Mouse (Mus musculus) monocyte, adult 2 months (primary cell): ENCODE measurements around the gene Olfr1392.

Experiments
- DNase-seq, 2 experiments: peaks; one replicate each; pipeline ENCODE4 v3.0.0; 2022; ENCODE audit warnings: low spot score in 2 of 2, low read depth in 1 of 2

The Olfr1392 gene

GRCm38 (mm10) chr11:49251380-49251761, 33.7 kb upstream of the Olfr1392 start:
- no peak for DNase-seq

DNA sequence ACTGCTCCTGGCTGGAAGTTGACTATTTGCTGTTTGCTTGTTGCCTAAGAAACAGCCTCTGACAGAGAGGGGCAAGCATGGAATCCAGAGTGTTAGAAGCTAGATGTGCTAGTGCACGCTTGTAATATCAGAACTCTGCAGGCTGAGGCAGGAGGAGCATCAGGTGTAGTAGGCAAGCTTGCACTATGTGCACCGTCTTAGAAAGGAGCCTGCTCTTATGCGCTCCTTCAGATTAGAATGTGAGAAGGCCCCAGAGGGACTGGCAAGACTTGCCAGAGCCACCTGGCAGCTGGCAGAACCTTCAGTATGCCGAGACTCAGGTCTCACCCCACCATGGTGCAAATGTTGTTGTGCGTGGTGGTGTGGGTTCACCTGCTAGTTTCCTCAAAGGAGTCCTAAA, 33.0 kb upstream of the Olfr1392 start:
- no peak for DNase-seq

DNA sequence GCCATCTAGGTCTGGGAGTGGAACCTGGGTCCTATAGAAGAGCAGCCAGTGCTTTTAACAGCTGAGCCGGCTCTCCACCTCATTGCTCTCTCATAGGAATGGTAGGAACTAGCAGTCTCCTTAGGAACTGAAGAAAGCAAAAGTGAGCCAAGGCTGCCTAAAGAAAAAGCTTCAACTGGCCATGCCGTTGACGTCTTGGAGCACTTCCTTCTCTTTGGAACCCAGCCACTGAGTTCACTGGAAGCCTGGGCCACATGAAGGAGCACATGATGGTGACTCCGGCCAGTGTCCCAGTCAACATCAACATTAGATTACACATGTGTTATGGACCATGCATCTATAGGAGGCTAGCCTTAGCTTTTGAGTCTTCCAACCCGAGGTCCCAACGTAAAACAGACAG, 32.0 kb upstream of the Olfr1392 start:
- no peak for DNase-seq

DNA sequence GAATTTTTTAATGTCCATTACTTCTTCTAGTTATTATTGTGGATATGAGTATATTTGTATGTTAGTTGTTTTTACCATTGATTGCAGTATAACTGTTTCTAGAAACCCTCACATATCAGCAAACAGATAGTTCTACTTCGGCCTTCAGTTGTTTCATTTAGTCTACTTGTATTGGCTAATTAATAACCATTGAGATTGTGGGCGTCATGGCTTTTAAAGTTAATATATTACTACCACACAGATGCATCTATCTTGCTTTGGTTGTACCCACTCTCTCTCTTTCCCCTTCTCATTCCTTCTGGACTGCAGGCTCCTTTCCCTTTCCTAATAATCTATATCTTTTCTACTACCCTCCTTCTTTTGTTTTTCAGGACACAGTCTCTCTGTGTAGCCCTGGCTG, 25.8 kb upstream of the Olfr1392 start:
- DNase-seq: no peak

DNA sequence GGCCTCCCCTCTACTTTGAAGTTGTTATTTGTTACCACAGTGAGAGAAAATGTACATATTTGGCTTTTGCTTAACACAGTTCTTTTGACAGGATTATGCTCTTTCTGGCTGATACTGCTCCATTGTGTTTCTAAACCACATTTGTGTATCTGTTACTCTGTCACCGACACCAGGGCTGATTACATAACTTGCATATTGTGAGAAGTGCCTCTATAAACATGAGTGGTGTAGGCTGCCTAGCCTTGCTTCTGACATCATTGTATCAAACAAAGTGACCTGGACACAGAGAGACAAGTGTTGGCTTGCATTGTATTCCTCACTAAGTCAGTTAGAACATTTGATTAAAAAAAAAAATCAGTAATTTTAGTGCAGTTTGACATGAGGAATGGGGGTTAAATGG, 25.3 kb upstream of the Olfr1392 start:
- no peak for DNase-seq

DNA sequence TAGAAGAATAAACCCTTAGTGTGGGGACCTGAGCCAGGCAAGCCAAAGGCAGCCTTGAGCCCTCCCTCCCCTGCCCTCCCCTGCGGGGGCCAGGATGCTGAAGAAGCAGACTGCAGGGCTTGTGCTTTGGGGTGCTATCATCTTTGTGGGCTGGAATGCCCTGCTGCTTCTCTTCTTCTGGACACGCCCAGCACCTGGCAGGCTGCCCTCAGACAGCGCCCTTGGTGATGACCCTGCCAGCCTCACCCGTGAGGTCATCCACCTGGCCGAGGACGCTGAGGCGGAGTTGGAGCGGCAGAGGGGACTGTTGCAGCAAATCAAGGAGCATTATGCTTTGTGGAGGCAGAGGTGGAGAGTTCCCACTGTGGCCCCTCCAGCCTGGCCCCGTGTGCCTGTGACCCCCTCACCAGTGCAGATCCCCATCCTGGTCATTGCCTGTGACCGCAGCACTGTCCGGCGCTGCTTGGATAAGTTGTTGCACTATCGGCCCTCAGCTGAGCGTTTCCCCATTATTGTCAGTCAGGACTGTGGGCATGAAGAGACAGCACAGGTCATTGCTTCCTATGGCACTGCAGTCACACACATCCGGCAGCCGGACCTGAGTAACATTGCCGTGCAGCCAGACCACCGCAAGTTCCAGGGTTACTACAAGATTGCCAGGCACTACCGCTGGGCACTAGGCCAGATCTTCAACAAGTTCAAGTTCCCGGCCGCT, 24.3 kb upstream of the Olfr1392 start:
- DNase-seq: no peak

GRCm38 (mm10) chr11:49261313-49261855, 23.7 kb upstream of the Olfr1392 start:
- DNase-seq: no peak

DNA sequence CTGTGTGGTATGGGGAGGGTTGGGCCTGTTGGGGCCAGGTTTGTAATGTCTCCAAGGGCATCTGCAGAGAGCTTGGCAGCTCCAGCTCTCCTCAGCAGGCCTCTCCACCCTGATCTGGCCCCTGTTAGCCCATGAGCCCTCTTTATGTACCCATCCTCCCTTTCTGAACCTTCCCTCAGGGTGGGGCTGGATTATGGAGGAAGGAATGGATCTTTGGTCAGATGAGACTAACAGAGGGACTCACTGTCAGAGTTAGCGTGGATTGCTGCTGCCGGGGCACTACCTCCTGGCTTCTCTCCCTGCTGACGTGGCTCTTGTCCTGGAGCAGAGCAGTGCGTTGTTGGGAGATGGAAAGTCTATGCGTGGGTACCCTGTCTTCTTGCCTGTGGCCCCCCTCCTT, 22.8 kb upstream of the Olfr1392 start:
- no peak for DNase-seq

GRCm38 (mm10) chr11:49263149-49263548, 21.9 kb upstream of the Olfr1392 start:
- DNase-seq: no peak

DNA sequence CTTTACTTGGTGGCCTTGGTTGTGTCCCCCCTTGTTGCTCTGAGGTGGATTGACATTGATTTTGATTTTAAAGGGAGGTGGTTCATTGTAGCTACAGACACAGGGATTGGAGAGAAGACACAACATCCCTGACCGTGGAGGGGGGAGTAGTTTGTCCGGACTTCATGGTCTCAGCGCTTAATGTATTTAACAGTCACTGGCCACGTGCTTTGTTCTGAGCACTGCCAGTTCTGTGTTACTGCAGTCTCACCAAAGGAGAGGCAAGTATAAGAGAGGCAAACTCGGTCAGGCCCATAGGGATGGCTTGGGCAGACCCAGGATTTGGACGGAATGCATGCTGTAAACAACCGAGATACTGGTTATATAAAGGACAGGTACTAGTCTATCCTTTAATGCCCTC, 21.0 kb upstream of the Olfr1392 start:
- no peak for DNase-seq

- no peak for DNase-seq
These were observed 20.5 kb upstream of the Olfr1392 start for GRCm38 (mm10) chr11:49264622-49265021.

- DNase-seq: no peak
These were observed 20.0 kb upstream of the Olfr1392 start for GRCm38 (mm10) chr11:49265101-49265500.

- no peak for DNase-seq
These were observed 18.4 kb upstream of the Olfr1392 start for GRCm38 (mm10) chr11:49266671-49267070.

DNA sequence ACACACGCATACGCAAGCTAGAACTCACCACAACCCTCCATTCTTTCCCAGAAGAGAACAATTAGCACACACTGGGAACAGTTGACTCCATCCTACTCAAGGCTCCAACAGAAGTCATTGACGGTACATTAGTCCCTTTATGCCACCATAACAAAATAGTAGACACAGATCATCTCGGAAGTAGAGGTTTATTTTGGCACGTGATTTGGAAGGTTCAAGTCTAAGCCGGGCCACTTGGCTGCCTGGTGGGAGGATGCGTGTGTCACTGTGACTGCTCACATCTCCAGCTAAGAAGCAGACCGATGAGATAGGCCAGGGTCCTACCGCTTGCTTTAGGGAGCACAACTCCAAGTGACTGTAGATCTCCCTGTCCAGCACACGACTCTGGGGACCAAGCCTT, 17.8 kb upstream of the Olfr1392 start:
- no peak for DNase-seq

DNA sequence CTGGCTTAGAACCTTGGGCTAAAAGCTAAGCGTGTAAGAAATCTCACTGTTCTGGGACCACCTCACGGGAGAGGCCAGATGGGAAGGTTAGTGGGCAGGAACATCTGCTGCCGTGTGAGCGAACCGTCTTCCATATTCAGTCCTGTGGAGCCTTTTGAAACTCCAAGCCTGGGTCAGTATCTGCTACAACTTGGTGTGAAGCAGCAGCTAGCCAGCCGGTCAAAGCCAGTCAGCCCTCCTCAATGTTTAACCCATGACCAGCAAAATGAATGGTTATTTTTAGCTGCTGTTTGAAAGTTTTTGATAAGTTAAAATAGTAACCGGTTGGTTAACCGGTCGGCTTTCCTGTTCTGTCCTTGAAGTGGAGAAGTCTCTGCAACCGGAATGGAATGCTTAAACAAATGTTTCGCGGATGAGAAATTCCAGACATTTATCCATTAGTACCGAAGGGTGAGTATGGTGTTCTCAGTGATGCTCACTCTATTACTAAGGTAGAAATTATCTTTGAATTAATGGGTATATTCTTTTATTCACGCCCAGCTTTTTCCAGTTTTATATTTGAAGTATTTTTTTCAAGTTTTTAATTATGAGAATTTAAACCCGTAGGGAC, 17.0 kb upstream of the Olfr1392 start:
- DNase-seq: no peak

GRCm38 (mm10) chr11:49269761-49270160, 15.3 kb upstream of the Olfr1392 start:
- no peak for DNase-seq

DNA sequence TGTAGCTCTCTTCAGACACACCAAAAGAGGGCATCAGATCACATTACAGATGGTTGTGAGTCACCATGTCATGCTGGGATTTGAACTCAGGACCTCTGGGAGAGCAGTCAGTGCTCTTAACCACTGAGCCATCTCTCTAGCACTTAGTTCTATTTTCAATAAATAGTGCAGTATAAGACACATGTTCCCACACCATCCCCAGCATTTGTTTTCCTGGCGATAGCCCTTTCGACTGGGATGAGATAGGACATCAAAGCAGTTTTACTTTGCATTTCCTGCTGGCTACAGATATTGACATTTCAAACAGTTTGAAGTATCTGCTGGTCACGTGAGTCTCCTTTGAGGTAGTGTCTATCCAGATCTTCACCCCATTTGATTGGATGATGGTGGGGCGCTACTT, 14.7 kb upstream of the Olfr1392 start:
- no peak for DNase-seq

- no peak for DNase-seq
These were observed 13.7 kb upstream of the Olfr1392 start for GRCm38 (mm10) chr11:49271334-49271733.

GRCm38 (mm10) chr11:49273834-49274519, 11.1 kb upstream of the Olfr1392 start:
- no peak for DNase-seq

- no peak for DNase-seq
These were observed 6.9 kb upstream of the Olfr1392 start, which contains the start of gene Olfr1393 for GRCm38 (mm10) chr11:49278222-49278621. Gene Olfr1393 (plus strand): TSS chr11:49278304.

GRCm38 (mm10) chr11:49287251-49287650, 2.2 kb downstream of the Olfr1392 start:
- DNase-seq: no peak

DNA sequence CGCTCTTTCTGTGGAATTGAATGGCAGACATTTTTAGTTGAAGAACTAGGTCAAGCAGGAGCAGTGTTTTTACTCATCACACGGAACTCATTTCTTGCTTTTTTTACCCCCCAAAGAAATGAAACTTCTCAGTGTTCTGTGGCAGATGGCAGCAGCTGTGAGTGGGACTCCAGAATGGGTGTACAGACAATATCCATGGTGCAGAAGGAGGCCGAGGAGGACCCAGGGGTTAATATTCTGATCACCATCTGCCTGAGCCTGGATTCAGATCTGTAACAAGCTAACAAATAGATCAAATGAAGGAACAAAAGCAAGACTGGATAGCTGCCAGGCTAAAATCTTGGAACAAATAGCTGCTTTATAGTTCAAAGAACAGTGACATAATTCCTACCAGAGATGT, 7.7 kb downstream of the Olfr1392 start:
- DNase-seq: no peak
